Mouse (Mus musculus) urinary bladder, postnatal 25 days (tissue): ENCODE measurements around the gene Tnik.

Experiments used
- DNase-seq: peaks from one replicate; pipeline ENCODE4 v3.0.0; 2022; ENCODE audit warnings: low spot score

Tnik gene

GRCm38 (mm10) chr3:28350147-28350801 is 87.3 kb downstream of the Tnik start:
- DNase-seq = no peak

- no peak for DNase-seq
Observed at GRCm38 (mm10) chr3:28358391-28358790, 95.4 kb downstream of the Tnik start.

DNA sequence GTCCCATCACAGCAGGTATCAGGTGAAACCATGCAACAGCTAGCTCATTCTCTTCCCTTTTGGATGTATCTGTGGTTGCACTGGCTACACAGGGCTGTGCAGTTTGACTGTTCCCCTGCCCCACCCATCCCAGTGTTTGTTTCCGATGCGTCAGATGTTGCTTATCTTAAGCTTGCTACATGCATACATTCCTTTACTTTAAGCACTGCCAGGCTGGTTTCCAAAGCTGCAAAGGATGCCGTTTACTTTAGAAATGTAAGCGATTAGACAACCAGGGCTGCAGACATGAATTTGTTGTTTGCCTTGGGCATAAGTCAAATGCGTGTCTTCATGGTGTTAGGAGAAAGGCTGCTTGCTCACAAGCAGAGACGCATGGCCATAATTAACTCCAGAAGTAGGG is 96.1 kb downstream of the Tnik start:
- DNase-seq = peak; percentile 12

- DNase-seq = no peak
Observed at GRCm38 (mm10) chr3:28361056-28361455, 98.0 kb downstream of the Tnik start.

DNA sequence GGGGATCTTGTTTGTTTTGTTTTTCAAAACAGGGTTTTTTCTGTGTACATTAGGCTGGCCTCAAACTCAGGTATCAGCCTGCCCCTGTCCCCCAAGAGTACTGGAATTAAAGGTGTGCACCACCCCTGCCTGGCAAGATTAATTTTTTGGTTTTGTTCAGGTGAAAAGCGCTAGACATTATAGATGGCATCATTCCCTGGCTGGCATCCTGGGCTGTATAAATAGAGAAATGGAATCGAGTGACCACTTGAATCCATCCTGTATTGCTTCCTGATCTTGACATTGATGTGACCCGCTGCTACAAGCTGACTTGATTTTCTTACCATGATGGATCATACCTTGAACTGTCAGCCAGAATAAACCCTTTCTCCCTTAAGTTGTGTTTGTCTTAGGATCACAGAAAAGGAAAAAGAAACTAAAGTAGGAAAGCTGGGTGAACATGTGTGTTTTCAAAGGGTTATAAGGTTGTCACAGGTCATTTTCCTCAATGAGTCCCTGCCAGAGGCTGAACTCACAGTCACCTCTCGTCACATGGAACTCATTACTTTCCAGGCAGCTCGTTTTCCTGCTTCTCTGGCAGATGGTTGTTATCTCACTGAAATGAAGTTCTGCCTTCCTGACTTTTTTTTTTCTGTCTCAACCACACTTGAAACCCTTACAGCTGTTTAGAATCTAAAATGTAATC is 100.6 kb downstream of the Tnik start:
- DNase-seq = no peak

DNA sequence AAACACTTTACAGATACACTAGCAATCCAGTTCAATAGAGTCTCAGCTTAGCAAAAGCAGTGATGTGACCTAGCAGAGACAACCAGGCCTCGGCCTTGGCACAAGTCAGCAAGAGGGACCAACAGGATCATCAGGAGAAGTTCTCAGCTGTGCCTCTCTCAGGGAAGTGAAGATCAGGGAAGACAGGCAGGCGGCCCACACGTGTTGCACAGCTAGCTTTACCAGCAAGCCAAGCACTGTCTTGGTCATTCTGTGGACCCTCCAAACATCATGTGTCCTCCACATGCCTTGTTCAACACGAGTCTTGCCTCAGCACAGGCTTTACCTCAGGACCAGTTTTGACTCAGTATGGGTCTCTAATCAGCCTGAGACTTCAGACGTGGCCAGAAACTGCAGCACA is 105.7 kb downstream of the Tnik start:
- no peak for DNase-seq

- no peak for DNase-seq
Observed at GRCm38 (mm10) chr3:28369266-28369665, 106.3 kb downstream of the Tnik start.

- DNase-seq = no peak
Observed at GRCm38 (mm10) chr3:28369698-28370097, 106.7 kb downstream of the Tnik start.

GRCm38 (mm10) chr3:28371583-28371982 is 108.6 kb downstream of the Tnik start:
- no peak for DNase-seq

GRCm38 (mm10) chr3:28372459-28372858 is 109.4 kb downstream of the Tnik start:
- DNase-seq = no peak

DNA sequence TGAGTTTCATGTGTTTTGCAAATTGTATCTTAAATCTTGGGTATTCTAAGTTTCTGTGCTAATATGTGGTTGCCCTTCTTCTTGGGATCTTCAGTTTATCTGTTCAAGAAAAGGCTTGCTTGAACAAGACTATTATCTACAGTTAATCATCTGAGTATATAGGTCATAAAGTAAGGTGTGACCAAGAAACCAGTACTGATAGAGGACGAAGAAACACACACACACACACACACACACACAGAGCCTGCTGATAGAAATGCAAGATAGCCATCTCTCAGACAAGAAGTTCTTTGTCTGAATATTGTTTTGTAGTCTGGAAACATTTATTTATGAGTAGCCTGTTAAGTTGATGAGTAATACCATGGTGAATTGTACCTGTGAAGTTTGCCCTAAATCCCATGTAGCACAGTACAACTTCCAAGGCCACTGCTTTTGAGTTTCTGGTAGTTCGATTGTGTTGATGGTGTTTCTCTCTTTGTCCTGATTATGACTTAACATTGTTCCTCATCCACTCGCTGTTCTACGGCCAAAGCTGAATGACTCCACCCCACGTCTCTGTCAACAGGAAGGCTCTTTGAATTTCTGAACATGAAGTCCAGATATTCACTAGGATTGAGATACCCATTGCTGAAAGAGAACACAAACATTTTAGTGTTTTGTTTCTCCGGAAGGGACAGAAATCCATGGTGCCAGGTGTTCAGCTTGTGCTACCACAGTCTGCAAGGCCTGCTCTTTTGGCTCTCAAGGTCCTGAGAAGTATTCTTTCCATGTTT is 111.9 kb downstream of the Tnik start:
- DNase-seq = no peak

- no peak for DNase-seq
Observed at GRCm38 (mm10) chr3:28380224-28380623, 117.2 kb downstream of the Tnik start.

- no peak for DNase-seq
Observed at GRCm38 (mm10) chr3:28383526-28384126, 120.6 kb downstream of the Tnik start.

DNA sequence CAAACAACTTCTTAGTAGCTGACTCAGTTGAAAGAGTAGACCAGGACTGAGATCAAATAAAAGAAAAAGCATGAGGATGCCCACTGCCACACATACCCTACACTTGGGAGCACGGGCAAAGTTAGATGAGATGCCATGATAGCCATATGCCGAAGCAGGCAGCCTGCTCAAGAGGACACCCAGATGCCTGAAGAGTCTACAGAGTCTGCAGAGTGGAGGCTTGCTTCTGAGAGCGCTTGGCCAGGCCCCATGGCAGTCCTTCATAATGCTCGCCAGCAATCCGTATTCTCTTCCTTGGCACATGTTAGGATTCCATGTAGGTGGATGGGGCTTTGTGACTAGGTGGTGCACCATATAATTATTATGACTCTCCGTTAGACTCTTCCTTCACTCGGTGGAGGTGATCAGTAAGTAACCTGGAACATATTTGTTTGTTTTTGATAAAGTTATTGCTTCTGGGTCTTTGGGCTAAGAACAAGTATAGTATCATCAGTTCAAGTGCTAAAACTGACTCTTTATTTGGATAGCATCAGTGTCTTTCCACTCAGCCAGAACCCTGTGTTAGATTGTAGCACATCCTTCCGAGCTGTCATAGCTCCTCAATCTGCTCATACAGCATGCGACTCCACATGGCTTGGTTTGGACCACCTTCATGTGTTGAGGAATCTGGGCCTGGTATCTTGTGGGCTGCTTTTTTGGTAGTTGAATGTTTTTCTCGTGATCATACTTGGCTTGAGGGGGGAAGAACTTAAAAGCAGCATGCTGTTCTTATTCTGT is 122.4 kb downstream of the Tnik start:
- DNase-seq = no peak

- DNase-seq = no peak
Observed at GRCm38 (mm10) chr3:28388540-28388939, 125.5 kb downstream of the Tnik start.

DNA sequence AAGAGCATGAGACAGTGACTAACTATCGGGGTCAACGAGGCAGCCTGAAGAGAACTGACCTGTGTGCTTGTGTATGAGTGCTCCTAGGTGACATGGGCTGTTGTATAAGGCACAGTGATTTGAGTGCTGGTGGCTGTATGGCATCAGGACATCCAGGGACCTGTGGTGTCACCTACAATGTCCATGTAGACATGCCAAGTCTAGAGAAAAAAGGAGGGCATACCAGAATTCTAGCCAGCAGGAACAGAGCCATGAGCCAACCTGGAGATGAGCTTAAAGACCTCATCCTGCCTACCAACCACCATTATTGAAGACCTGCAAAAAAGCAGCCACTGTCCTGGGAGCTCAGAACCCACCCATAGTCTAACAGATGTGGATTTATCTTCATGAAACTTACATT is 127.2 kb downstream of the Tnik start:
- no peak for DNase-seq

DNA sequence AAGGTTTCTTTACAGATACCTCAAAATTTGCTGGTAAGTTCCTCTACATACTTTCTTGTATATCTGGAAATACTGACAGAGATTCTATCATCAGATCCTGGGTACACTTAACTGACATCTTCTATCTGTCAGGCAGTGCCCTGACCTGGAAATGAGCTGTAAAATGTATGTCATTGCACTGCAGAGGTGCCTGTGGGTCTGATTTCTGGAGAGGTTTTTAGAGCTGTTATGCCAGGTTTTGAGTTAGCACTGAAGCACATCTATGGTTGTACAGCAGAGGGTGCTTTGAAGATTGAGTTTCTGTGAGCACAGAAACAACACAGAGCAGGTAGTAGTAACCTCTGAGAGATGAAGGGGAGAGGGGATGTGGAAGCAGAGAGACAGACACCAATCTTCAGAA is 129.5 kb downstream of the Tnik start:
- DNase-seq = no peak

DNA sequence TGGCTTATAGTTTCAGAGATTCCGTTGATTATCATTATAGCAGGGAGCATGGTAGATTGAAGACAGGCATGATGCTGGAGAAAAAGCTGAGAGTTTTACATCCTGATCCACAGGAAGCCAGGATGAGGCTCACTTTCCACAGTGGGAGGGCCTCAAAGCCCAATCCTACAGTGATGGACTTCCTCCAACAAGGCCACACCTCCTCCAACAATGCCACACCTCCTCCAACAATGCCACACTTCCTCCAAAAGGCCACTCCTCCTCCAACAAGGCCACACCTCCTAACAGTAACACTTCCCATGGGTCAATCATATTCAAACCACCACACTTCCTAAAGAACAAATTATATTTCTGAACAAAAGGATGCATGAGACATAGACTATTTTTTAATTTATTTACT is 135.8 kb downstream of the Tnik start:
- no peak for DNase-seq

GRCm38 (mm10) chr3:28399593-28400216 is 136.7 kb downstream of the Tnik start:
- no peak for DNase-seq

DNA sequence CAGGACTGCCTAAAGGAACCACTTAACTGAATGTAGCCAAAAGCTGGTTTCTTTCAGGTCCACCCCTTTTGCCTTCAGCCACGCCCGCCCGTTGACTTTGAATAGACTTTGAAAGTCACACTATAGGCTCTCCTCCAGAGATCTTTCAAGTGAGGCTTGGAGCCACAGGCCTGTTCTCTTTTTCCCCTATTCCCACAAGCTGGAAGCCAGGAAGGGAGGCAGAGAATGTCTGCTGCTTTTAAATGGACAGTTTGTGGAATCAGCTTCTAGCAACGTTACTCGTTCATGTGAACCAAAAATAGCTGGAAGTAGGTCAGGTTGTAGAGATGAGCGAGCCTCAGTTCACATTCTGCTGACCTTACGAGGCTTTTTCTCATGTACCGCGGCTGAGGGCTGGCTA is 138.3 kb downstream of the Tnik start:
- DNase-seq = no peak

DNA sequence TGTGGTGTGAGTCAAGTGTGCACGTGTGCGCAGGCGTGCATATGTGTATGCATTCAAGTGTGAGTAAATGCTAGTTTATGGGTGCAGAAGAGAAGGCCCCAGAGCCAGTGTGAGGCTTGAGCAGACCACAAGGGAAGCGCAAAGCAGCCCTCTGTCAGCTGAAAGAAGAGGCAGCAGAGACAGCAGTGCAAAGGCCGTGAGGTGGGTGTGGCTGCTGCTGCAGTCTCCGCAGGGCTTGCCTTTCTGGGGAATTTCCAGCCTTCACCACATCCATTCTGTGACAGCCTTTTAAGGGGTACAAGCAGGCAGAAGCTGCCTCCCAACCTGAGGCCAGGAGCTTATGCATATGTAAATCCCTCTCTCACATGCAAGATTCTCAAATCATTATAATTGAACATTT is 139.2 kb downstream of the Tnik start:
- no peak for DNase-seq

DNA sequence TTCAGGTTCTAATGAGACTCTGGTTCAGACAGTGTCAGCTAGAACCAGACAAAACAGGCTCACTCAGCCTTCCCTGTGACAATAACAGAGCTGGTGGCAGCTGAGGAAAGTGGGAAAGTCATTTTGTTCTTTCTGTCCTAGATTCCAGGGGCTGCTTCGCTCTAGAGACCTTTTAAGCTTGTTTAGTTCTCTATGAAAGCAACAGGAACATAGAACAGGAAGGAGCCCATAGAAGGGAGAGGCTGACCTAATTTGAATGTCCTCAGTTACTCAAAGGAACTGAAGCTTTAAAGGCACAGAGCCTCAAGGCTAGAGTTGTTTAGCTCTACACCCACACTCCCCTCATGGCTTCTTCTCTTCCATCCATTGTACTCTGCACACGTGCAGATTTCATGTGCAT is 142.4 kb downstream of the Tnik start:
- no peak for DNase-seq
